ENCODE assay signal across 8 mouse cellular contexts in the genomic region with DNA sequence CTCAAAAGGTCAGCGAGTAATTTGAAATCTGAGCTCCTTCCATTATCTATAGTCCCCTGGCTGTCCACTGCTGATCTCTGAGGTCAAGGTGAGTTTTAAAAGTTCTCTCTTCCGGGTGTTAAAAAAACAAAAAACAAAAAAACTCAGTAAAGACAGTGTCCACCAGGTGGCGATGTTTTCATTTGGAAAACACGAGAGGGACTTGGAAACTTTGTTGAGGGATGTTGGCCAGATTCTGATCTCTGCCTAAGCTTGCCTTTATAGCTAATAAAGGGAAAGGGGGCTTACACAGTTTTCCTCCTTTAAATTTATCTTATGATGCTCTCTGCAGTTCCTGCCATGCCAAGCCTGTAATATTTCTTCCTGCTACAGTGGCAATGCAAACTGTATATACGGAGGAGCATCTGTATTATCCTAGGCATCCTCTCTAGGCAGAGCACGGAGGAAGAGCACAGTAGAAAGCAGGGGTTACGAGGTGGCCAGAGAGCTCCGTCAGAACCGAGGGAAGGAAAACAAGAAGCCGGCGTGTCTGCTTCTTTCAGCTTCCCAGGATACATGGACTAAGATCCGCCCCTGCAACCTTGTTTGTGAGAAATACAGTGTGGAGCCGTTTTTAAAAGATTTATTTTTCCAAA.
DNase-seq lines count a peak whose midpoint lies in the region; ATAC-seq and TF ChIP-seq lines count a peak whose summit lies in the region.

No protein-coding gene starts in this region.

- H3K27ac ChIP-seq in left cerebral cortex, adult 2 months: no peak overlapping the region
- H3K27ac ChIP-seq in embryonic facial prominence, embryonic 10.5 days (replicated peaks): no peak overlapping the region
- H3K27ac ChIP-seq in liver, embryonic 14.5 days: no peak overlapping the region

- no peak overlapping the region for H3K4me3 ChIP-seq in left cerebral cortex, adult 2 months
- no peak overlapping the region for H3K4me3 ChIP-seq in embryonic facial prominence, embryonic 10.5 days
- no peak overlapping the region for H3K4me3 ChIP-seq in liver, embryonic 14.5 days (ENCODE audit: insufficient read depth in 1 of 2, low read depth in 2 of 2, low read length in 2 of 2)

- 50% methylated on average over 13 of the region's 13 CpGs for WGBS in embryonic facial prominence, embryonic 10.5 days
- 39% methylated on average over 13 of the region's 13 CpGs for WGBS in liver, embryonic 14.5 days (ENCODE audit: insufficient replicate concordance)

- H3K9me3 ChIP-seq in embryonic facial prominence, embryonic 10.5 days: no peaks in the 10 kb centered on the region
- no peaks in the 10 kb centered on the region for H3K9me3 ChIP-seq in liver, embryonic 14.5 days (ENCODE audit: control insufficient read depth, low read length)

- intact Hi-C loops in left cerebral cortex, adult 2 months (cut with DNase I): loop anchor here (2.0 to 10.0 kb wide), 6 partner anchors 452 to 1412 kb away; a partner anchor contains a TSS

- TF ChIP-seq EP300 in liver, embryonic 14.5 days (IDR thresholded peaks at IDR 0.05; ENCODE audit: low read depth): no peak

- peaks cover 6% of the 10 kb centered on the region; the same call in 1 of the 2 replicates for H3K4me1 ChIP-seq in embryonic facial prominence, embryonic 10.5 days
- no peaks in the 10 kb centered on the region for H3K4me1 ChIP-seq in liver, embryonic 14.5 days (replicated peaks; ENCODE audit: control insufficient read depth in 2 of 2, insufficient read depth in 2 of 2, low read length in 1 of 2)

- H3K36me3 ChIP-seq in embryonic facial prominence, embryonic 10.5 days (replicated peaks): no peaks in the 10 kb centered on the region
- H3K36me3 ChIP-seq in liver, embryonic 14.5 days (replicated peaks; ENCODE audit: control insufficient read depth, insufficient read depth, low read depth): no peaks in the 10 kb centered on the region

- no peaks in the 10 kb centered on the region for H3K27me3 ChIP-seq in embryonic facial prominence, embryonic 10.5 days (replicated peaks; ENCODE audit: low read depth, poor library complexity, severe bottlenecking)
- H3K27me3 ChIP-seq in liver, embryonic 14.5 days (ENCODE audit: control insufficient read depth, insufficient read depth, low read length): no peaks in the 10 kb centered on the region

- H3K4me2 ChIP-seq in liver, embryonic 14.5 days (ENCODE audit: low read depth): no peak overlapping the region

- TF ChIP-seq CTCF in left cerebral cortex, adult 2 months (IDR thresholded peaks at IDR 0.05): peak; percentile 79
- TF ChIP-seq CTCF in liver, embryonic 14.5 days (IDR thresholded peaks at IDR 0.05; ENCODE audit: low read depth): peak; percentile 30; the same call in 1 of the 2 replicates

- DNase-seq in left cerebral cortex, adult 2 months (ENCODE audit: extremely low spot score in 1 of 2, low spot score in 2 of 2): peak; percentile 19 to 26
- no peak for DNase-seq in left cerebral cortex, adult 11 months (ENCODE audit: low spot score)
- peak; percentile 24 for DNase-seq in adrenal gland, adult 2 months
- DNase-seq in embryonic facial prominence, embryonic 10.5 days (ENCODE audit: low spot score): peak; percentile 56
- DNase-seq in kidney, adult 8-10 months: peak; percentile 19 to 37
- peak in 1 of 3 experiments; percentile 9 for DNase-seq in liver, embryonic 14.5 days (ENCODE audit: low read depth in 3 of 3, low spot score in 3 of 3)
- peak; percentile 69 for DNase-seq in right cerebral cortex, postnatal 4 days

- ATAC-seq in liver, embryonic 14.5 days (ENCODE audit: insufficient read depth): no peak
- ATAC-seq in inflammation-experienced regulatory T-cells, adult 6 months: no peak

- no peak overlapping the region for H3K9ac ChIP-seq in liver, embryonic 14.5 days (replicated peaks)
